Mouse (Mus musculus): ENCODE measurements around the gene Pax6.

Pax6 gene

DNA sequence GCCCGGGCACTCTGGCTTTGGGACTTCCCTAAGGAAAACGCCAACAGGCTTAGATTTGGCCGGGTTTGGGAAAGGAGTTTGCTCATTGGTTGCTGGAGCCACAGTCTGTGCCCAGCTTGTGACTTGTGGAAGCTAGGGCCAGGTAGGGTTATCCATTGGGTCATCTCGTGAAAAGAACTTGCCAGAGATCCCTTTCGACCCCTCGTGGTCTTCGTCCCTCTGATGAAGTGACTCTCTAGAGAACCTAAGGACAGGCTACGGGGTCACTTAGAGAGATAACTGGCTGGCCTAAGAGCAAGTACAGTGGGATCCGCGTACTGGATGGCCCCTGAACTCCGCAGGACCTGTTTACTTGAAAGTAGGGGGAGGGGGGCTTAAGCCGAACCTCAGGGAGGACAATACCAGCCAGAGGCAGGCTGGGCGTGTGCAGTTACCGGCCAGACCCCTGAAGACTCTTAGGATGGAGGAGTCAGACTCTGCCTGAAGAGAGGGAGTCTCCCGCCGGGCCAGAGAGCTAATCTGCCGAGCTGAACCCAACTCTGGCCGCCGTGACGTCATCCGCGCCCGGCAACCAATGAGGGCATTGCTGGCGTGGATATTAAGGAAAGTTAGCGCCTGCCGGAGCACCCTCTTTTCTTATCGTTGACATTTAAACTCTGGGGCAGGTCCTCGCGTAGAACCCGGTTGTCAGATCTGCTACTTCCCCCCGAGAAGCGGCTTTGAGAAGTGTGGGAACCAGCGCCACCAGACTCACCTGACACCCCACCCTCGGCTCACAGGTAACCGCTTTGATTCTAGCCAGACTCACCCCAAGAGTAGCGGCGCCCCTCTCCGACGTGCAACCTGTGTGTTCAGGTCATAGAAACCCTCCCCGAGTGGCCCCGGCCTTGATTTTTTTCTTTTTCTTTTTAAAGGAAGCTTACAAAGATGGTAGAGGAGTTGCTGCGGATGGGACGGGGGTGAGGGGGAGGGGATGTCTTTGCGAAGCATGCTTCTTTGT is at the start of gene Pax6:
TSS of gene Pax6 (plus strand) at position 630 of the 1,000 bp plus-strand sequence.
- peak; percentile 86 for DNase-seq

DNA sequence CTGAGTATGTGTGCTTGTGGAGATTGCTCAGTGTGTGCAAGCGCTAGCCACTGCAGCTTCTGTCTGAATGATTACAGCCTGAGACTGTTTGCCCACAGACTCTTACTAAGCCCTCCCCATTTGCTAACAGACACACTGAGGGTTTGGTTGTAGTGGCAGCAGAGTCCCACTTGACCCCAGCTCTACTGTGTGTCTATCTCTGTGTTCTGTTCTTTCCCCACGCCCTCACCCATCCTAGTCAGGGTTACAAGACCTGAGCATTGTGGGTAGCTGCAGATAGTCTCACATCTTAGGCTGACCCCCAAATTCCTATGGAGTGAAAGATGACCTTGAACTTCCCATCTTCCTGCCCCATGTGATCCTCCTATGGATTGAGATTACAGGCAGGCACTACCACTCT is 19.8 kb upstream of the Pax6 start:
- DNase-seq: no peak

DNA sequence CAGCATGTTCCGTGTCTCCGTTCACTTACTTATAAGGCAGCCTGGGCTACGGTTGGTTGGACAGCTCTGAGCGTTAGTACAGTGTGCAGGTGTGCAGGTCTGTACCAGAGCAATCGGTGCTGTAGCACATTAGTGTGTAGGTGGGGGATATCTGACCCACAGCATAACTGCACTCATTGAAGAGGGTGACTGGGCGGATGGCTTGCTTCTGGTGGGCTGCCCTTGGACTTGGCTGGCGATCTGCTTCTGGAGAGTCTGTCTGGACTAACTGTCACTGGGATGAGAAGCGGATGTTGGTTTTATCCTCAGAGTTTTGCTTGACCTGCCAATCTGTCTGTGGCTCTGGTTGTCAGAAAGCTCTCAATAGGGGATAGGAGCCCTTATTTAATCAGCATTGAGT is 12.2 kb upstream of the Pax6 start:
- no peak for DNase-seq

DNA sequence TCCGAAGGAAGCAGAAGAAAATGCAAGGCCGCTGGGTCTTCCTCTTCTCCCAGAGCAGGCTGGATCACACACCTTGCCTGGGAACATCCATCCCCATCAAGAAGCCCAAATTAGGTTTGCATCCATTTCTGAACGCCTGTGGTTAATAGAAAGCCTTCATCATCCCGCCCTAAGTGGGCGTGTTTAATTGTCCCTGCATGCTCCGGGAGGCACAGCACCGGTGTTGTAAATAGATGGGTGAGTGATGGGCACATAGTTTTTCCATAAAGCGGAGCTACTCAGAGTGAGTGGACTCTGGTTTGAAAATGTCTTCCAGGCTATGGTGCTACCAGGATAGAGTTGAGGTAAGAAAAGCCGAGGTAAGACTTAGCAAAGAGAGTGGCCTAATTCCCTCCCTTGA is 9.3 kb upstream of the Pax6 start:
- DNase-seq: no peak

DNA sequence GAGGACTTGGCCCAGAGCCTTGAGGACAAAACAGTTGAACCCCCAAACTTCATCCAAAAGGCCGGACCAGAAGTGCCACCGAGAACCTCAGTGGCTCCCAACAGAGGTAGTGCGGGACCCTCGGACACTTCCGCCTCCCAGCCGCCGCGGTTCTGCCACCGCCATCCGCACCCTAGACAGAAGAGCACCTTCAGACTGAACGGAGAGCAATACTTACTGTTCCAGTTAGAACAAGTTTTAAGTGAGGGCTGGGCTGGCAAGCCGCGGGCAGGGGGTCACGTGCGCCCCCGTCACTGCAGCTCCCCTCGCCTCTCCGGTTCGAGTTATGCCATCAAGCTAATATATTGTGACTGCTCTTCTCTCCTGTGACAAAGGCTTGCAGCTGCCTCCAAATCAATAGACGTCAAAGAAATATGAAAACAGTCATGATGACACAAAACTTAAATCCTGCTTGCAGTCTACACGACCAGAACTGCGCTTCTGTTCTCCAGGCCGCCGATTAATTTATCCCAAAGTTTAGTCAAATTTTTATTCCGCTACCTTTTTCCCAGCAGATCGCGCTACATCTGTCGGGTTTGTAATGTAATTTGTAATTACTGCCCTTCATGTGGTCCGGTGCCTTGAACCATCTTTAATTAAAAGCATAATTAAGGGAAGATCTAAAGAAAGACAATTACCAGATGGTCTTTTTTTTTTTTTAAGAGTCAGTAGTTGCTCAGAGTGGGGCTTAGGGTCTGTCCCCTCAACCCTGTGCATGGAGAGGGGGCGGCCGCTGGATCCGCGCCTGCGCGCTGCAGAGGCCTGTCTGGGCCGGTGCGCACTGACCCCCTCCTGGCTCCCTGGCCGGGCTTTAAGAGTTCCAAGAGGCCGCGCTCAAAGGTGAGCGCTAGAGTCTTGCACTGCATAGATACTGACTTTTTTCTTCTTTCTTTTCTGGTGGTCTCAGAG is 8.5 kb upstream of the Pax6 start:
- DNase-seq: no peak

DNA sequence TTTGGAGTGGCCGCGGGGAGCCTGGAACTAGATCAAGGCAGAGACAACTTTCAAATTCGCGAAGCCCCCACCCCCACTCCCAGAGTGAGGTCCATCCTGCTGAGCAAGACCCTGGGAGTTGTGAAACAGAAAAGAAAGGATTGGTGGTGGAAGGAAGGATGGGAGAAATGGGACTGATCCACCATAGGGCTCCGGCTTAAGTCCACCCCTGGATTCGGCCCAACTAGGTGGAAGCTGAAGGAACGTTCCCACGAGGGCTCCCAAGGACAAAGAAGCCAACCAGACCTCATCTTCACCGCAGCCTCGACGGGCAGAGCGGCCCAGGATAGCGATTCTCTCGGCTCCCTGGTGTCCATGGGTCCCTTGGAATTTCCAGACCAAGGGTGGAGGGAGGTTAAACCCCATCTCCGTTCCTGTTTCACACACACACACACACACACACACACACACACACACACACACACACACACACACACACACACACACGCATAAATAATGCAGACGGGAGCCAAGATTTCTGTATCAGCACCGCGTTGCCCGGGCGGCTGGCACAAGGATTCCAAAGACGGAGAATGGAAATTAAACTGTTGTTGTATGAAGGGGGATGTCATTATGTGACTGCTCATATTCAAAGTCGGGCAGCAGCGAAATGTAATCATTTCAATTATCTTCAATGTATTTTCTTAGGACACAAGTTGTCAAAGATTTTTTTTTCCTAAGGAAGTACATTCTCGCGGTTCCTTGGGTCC is 7.7 kb upstream of the Pax6 start:
- DNase-seq: no peak

DNA sequence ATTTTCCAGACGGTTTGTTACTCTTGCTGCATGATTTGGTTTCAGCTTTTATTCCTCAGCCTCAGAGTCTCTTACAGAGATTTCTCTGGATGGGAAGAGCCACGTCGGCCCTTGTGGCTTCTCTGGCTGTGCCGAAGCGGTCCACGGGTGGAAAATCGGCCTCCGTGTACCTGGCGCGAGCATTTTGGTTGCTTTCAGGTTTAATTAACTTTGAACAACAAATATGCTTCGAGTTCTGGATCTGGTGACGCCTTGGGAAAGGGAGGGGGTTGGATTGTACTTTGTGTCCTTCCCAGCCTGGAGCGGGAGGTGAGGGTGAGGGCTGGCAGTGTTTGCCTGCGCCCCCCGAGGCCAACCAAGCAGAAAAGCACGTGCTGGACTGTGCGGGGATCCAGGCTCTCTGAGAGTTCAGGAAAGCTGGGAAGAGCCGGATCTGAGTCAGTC is 7.1 kb upstream of the Pax6 start:
- DNase-seq: no peak

DNA sequence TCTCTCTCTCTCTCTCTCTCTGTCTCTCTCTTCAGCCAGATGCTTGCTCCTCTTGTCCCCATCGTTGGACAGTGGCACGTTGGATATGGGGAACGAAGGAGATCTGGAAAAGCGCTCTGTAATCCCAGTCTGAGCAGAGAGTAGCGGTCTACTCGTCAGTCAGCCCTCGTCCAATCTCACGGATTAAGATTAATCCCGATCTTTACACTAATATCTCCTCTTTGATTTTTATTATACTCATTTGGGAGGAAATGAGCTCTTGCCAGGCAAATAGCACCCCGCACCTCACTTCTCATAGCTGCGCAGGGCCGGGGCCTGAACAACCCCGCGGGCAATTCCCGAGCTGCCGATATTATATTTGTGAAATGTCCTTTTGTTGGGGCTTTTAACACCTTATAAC is 6.6 kb upstream of the Pax6 start:
- no peak for DNase-seq

DNA sequence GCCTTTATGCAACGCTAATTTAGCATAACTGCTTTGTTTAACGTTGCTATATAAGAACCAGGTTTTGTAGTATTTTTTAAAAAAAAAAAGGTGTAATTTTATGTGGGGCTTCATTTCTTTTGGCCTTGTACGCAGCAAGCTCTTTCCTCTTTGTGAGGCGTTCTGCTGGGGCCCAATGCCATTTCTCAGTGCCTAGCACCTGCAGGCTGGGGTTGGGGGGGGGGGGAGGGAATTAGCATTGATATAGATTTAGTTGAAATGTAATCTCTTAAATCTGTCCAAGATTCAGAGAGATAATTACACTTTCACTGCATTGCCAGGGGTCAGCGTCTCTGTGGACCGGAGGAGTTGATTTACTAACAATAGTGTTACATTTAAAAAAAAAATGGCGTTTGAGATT is 6.1 kb upstream of the Pax6 start:
- DNase-seq: no peak

DNA sequence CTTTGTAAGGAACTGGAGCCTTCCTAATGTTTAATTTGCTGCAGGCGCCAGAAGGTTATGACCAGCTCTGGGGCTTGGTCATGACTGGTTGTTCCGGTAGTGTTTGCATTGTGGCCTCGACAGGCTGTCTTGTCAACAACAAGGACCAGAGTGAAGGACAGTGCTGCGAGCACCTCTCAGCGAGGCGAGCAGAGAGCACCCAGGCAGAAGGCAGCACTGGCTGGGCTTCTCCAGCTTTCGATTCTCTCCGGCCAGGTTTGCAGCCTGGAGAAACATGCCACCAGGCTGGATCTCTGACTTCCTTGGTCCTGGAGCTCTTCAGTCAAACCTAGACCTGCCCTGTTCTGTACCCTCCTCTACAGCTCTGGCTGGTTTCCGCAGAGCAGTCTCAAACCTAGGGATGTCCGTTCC is 5.6 kb upstream of the Pax6 start:
- no peak for DNase-seq

DNA sequence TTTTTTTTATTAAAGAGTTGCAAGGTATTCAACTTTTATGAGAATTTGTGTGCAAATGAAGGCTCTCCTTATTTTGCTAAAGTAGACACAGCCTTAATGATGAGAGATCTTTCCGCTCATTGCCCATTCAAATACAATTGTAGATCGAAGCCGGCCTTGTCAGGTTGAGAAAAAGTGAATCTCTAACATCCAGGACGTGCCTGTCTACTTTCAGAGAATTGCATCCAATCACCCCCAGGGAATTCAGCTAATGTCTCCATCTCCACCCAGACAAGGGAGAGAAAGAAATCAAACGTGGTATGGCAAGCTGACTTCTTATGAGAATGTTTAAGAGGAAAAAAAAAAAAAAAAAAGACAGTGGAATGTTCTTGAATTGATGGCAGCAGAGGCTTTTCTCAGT is 3.7 kb upstream of the Pax6 start:
- no peak for DNase-seq

DNA sequence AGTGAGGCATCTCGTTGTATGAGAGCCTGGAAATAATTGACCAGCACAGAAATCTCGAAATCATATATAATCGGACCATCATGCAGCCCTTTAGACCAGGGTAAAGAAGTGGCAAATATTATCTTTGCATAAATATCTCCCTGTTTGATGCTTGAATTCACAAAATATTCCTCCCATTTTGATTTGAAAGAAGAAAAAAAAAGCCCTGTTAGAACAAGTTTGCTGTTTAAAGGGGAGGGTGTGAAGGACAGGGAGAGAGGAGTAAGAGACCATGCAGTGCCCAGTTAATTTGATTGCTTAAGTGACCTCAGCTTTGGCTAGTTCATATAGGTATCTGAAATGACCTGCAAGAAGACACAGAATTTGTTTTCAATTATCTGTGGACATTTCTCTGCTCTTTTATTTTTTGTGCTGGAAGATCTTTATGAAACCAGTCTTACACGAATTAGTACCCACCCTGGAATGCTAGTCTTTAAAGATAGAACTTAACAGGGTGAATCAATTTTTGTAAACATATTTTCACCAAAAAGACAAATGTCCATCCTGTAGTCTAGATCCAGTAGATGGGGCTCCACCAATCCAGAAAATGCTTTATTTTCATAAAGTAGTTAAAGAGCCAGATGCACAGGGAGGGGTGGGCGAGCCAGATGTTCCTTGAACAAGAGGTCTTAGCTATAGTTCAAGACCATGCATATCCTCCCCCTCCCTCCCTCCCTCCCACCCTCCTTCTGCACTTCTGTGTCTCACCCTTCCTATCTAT is 3.0 kb upstream of the Pax6 start:
- no peak for DNase-seq

DNA sequence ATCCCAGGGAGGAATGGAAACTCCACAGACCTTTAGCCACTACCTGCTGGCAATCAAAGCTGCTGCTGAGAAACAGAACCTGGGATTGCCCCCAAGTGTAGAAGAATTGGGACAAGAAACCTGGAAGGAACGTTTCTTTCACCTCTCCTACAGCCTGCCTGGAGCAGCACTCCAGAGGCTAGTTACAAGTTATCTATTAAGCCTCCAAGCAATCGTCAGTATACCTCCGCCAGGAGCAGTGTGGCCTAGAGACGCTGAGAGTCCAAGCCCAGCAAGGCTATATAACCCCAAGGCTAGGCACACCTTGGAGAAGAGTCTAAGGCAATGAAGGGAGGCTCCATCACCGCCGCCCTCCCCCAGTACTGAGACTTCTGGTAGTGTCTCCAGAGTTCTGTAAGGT is 2.4 kb upstream of the Pax6 start:
- no peak for DNase-seq

DNA sequence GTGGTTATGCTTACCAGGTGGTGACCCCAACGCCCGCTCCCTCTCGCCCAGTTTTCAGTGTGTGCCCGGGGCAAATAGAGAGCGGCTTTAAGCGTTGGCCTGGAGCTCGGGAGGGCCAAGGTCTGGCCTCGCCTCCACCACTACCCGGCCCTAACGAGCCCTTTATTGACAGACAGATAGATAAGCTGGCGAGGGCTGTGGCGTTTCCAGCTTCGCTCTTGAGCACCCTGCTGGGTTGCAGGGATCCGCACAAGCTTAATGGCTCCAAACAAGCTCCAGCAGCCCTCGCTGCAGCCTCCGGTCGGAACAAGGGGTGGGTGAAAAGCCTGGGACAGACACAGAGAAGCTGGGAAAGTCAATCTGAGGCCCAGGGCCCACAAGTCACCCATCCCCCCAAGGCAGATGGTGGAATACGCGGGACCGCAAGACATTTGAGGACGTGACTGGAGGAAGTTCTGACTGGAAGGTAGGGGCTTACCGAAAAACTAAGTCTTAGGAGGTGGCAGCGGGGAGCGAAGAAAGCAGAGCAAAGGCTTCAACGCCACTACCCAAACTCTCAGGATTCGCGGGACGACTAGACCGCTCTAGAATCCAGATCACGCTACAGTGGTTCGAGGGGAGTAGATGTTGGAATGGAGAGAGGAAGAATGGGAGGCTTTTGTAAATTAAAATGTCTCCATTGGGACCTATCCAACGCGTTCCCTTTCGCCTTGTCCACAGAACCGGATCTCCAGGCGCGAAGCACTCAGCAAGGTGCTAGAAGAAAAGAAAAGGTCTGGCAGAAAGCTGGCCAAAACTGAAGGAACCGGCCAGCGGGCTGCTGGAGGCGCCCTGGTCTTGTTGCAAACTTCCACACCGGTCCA is 1.7 kb upstream of the Pax6 start:
- peak; percentile 50 for DNase-seq

DNA sequence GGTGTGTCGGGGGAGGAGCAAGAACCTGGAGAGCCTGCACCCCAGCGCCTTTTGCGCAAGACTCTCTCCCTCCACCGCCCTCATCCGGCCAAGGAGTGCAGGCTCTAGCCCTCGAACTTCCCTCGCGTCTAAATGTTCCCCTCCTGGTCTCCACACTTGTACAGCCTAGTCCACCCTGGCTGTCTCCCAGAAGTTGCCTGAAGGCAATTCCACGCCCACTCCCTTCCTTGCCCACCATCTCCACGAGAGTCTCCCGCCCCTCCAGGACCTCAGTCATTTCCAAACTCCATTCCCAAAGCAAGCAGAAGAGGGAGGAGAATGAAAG is 1.1 kb upstream of the Pax6 start:
- peak; percentile 61 for DNase-seq

DNA sequence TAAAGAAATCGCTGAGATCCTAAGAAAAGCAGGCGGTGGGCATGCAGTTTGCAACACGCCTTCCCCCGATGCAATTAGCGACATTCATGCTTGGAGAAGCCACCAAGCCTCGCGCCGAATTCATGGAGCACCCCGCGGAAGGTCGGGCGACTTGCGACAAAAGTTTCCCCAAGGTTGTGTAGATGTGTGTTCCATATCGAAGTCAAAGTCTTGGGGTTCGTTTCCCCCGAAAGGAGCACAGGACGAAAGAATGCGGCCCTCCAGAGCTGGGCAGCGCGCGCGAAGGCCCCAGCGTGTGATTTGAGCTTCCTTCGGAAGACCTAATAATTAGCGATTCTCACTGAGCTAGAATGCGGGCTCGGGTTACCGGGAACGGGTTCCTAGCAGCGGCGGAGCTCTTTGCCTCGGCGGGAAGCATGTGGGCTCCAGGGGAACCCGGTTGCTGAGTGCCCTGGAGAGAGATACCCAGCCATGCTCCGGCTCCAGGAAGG is 716 bp downstream of the Pax6 start:
- peak; percentile 42 for DNase-seq

DNA sequence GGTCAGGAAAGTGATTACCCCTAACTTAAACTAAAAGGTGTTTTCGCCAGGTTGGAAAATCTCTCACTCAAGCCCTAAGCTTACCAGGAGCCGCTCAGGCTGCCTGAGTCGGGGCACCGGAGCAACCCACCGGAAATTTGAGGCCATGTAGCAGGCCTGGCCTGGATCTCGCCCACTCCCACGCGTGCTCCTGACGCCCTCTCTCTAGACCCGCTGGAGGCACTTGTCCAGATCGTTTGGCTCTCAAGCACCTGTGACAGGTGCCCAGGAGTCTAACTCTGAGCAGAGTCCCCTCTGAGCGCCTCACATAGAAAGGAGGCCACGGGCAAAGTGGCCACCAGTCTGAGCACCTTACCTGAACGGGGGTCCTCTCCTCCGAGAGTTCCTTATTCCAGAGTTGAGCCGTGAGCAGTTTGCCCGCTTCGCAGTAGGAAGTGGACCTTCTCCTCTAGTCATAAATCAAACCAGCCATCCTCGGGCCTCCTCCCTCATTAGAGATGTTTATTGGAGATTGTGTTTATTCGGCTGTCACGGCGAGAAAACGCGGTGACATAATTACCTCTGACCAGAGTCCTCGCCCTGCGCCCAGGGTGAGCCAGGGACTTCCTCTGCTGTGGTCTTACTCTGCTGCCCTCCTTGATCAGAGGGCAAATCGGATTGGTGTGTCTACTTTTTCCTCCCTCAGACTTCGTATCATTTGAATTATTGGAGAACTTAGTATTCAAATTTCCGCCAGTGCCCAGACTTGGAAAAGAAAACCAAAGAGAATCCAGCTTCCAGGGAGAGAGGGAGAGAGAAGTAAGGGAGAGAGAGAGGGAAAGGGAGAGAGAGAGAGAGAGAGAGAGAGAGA is 1.4 kb downstream of the Pax6 start:
- DNase-seq: peak; percentile 61

DNA sequence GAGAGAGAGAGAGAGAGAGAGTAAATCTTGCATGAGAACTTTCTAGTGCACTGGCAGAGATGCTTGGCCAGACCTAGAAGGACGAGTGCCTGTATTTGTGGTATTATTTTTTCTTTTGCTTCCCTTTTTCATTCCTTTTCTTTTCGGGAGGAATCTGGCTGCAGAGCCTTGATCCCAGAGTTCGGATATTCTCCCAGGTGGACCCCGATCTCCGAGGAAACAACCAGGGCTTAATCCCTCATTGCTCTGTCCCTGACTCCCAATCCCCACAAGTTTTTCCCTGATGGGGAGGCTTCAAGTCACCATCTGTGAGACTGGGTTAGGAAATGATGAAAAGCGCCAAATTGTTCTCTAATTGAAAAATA is 2.0 kb downstream of the Pax6 start:
- no peak for DNase-seq

DNA sequence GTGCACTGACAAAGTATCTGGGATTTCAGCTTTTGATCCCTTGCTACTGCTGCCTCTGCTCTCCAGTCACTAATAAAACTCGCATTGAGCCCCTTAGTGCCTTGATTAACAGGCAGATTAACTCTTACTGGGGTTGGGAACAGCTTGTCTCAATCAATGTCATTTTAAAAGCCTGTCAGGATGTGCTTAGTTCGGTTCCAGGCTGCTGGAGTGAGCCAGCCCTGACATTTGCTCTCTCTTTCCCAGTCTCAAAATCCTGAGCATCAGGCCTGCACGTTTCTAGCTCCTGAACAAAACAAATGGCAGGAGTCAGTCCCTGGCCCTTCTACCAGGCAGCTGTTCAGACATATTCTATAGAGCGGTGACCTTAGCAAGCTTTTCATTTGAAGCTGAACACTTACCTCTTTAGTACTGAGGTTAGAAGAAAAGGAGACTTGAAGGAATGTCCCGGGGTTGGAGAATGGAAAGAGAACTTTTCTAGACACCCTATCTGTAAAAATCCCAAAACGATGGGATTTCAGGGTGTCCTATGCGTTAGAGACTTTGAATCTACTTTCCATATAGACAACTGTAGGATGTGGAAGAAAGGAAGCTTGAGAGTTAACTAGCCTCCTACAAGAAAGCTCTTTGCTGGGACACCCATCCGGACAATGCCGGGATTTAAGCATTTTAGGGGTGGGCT is 2.6 kb downstream of the Pax6 start:
- DNase-seq: peak; percentile 26

Measured in cerebellum, adult 11-12 months (tissue).